Mouse (Mus musculus) CD4-positive, CD25-positive, alpha-beta regulatory T cell, adult 9 weeks (primary cell): ENCODE measurements around the gene Sar1b. TPM values are rescaled to one million over a fixed set of nuclear protein-coding genes. Genes with fewer than 3 reads are reported as not detected.

Source experiments
- polyA plus RNA-seq: library from polyadenylated mRNA; unstranded; fragments of 100-300 nt; shearing (Covaris generic); gene quantifications from one replicate; pipeline ENCODE4 v1.2.1, GENCODE M21; 2017

Gene Sar1b
- polyA plus RNA-seq: 127 TPM

GRCm38 (mm10) chr11:51763213-51763907, at the start of gene Sar1b, which contains the start of gene Sec24a:
Gene Sar1b (plus strand): TSS chr11:51763687.
Gene Sec24a (minus strand): TSS chr11:51763634.

Other genes with a start within 250 kb of the Sar1b start
- 25.8 TPM for gene Phykpl, start 178.9 kb upstream of the Sar1b start, polyA plus RNA-seq
- gene Hnrnpab, start 156.8 kb upstream of the Sar1b start, polyA plus RNA-seq: 17.0 TPM
- 136 TPM for gene Nhp2, start 144.0 kb upstream of the Sar1b start, polyA plus RNA-seq
- gene Rmnd5b, start 127.8 kb upstream of the Sar1b start, polyA plus RNA-seq: 105 TPM
- gene N4bp3, start 112.8 kb upstream of the Sar1b start, polyA plus RNA-seq: 8.6 TPM
- 0.63 TPM for gene D930048N14Rik, start 112.7 kb upstream of the Sar1b start, polyA plus RNA-seq
- 21.9 TPM for gene 0610009B22Rik, start 74.8 kb upstream of the Sar1b start, polyA plus RNA-seq
- 19.7 TPM for gene Sec24a, start 53 bp upstream of the Sar1b start, polyA plus RNA-seq
- gene Jade2, start 94.0 kb downstream of the Sar1b start, polyA plus RNA-seq: 8.5 TPM
- 116 TPM for gene Cdkn2aipnl, start 204.0 kb downstream of the Sar1b start, polyA plus RNA-seq
- 328 TPM for gene Ube2b, start 237.1 kb downstream of the Sar1b start, polyA plus RNA-seq
- 7.1 TPM for gene Cdkl3, start 240.5 kb downstream of the Sar1b start, polyA plus RNA-seq